Mouse (Mus musculus) midbrain, postnatal 0 days (tissue): ENCODE measurements around the gene Gm11236. TPM values are rescaled to one million over a fixed set of nuclear protein-coding genes. Genes with fewer than 3 reads are reported as not detected.
A peak's percentile ranks its signal among the peaks of the same experiment; 100 is the strongest.
"Not testable (repeated sequence)": the region's sequence is repeated elsewhere in the genome, so short reads cannot be mapped to it uniquely, and the experiment has no call there.

Experiments
- ATAC-seq: fragments of 200-750 bp; cut with Nextera tagmentation; 2 replicates; pipeline ENCODE4 v1.8.0; 2017; ENCODE audit warnings: moderate number of reproducible peaks, mild to moderate bottlenecking, moderate TSS enrichment, moderate library complexity; ENCODE audit not compliant: low FRiP score
- DNase-seq: peaks from one replicate; pipeline ENCODE4 v3.0.0-alpha.2; 2015; ENCODE audit warnings: low spot score
- H3K27ac ChIP-seq: fragments of 300-500 bp; sonication (generic); 2 replicates; pipeline ENCODE4 v1.5.1; 2014; ENCODE audit warnings: low read depth, mild to moderate bottlenecking, low read length, mixed read lengths
- H3K27me3 ChIP-seq: fragments of 300-500 bp; sonication (generic); 2 replicates; pipeline ENCODE4 v1.6.1; 2014; ENCODE audit warnings: low read length, control low read depth, mixed read lengths; ENCODE audit not compliant: insufficient read depth
- H3K36me3 ChIP-seq: fragments of 300-500 bp; sonication (generic); 2 replicates; pipeline ENCODE4 v1.6.1; 2014; ENCODE audit warnings: low read length, control low read depth, mixed read lengths; ENCODE audit not compliant: insufficient read depth
- H3K4me1 ChIP-seq: fragments of 300-500 bp; sonication (generic); 2 replicates; pipeline ENCODE4 v1.6.1; 2014; ENCODE audit warnings: mild to moderate bottlenecking, control low read depth, antibody characterized with exemption, low read length, mixed read lengths; ENCODE audit not compliant: insufficient read depth
- H3K4me2 ChIP-seq: fragments of 300-500 bp; sonication (generic); 2 replicates; pipeline ENCODE4 v1.6.1; 2014; ENCODE audit warnings: low read depth, mild to moderate bottlenecking, low read length, mixed read lengths; ENCODE audit not compliant: poor library complexity, severe bottlenecking
- H3K4me3 ChIP-seq: fragments of 300-500 bp; sonication (generic); 2 replicates; pipeline ENCODE4 v1.5.1; 2014; ENCODE audit warnings: low read depth, mild to moderate bottlenecking, low read length, moderate library complexity
- H3K9ac ChIP-seq: fragments of 300-500 bp; sonication (generic); replicated peaks from 2 replicates; pipeline ENCODE4 v1.6.1; 2014; ENCODE audit warnings: mild to moderate bottlenecking, low read length, moderate library complexity, mixed read lengths; ENCODE audit not compliant: poor library complexity, severe bottlenecking
- H3K9me3 ChIP-seq: fragments of 300-500 bp; sonication (generic); 2 replicates; pipeline ENCODE4 v1.6.1; 2016; ENCODE audit warnings: low read length, control low read depth
- CTCF ChIP-seq: IDR thresholded peaks from 2 replicates; pipeline ENCODE4 v1.5.1; 2016; ENCODE audit warnings: antibody characterized with exemption, mild to moderate bottlenecking
- WGBS: fragments of 180-500 bp; shearing (Covaris S2); extraction: QIAGEN DNeasy Blood & Tissue Kit; methylation state at CpG from one replicate; pipeline ENCODE4 v1.1.7; 2014; 5-methylcytosine and 5-hydroxymethylcytosine counted together
- polyA plus RNA-seq: library from polyadenylated mRNA; unstranded; fragments of >200 nt; fragmentation: Nextera tagmentation; extraction: Ambion mirVana; gene quantifications from 2 replicates; pipeline ENCODE4 v1.2.1, GENCODE M21; 2015
- total RNA-seq: library from RNA; depleted of rRNA; stranded (reverse); fragments of >200 nt; gene quantifications from 2 replicates; pipeline ENCODE4 v1.2.3, GENCODE M21; 2014; rRNA removed

The Gm11236 gene
- total RNA-seq (not detected in 2 replicates), polyA plus RNA-seq (not detected in 2 replicates)

GRCm38 (mm10) chr4:73637821-73638220, at the start of gene Gm11236:
Gm11236 (plus strand) TSS chr4:73638121.
- H3K4me2 ChIP-seq, DNase-seq, H3K9ac ChIP-seq, H3K4me1 ChIP-seq, H3K36me3 ChIP-seq, H3K4me3 ChIP-seq, H3K27ac ChIP-seq, ATAC-seq, H3K9me3 ChIP-seq, H3K27me3 ChIP-seq: not testable (repeated sequence)
- WGBS, result no CpG with 5 or more reads among the region's 4 CpGs

GRCm38 (mm10) chr4:73599248-73599647, 38.7 kb upstream of the Gm11236 start:
- H3K27ac ChIP-seq, result no peak overlapping the region

GRCm38 (mm10) chr4:73607581-73607980, 30.3 kb upstream of the Gm11236 start, which contains the start of gene Gm11238:
Gm11238 (plus strand) TSS chr4:73607881.
- not testable (repeated sequence) for H3K9me3 ChIP-seq, H3K4me3 ChIP-seq, H3K36me3 ChIP-seq, H3K9ac ChIP-seq, ATAC-seq, H3K4me2 ChIP-seq, H3K27ac ChIP-seq, H3K4me1 ChIP-seq, DNase-seq, H3K27me3 ChIP-seq
- WGBS, result no CpG with 5 or more reads among the region's 3 CpGs

More at GRCm38 (mm10) chr4:73599248-73599647, 38.7 kb upstream of the Gm11236 start:
- Histone ChIP-seq H3K36me3 (no peaks in the 10 kb centered on the region), H3K27me3 (no peaks in the 10 kb centered on the region), H3K4me3 (no peak overlapping the region), H3K4me2 (no peak overlapping the region), H3K9me3 (no peaks in the 10 kb centered on the region), H3K4me1 (no peaks in the 10 kb centered on the region), H3K9ac (no peak overlapping the region)
- TF ChIP-seq CTCF, result peak; percentile 91
- ATAC-seq (no peak; the same call in 1 of the 2 replicates), DNase-seq (peak; percentile 95)
- WGBS, result 7% methylated on average over 3 of the region's 3 CpGs

GRCm38 (mm10) chr4:73622684-73623083, 15.2 kb upstream of the Gm11236 start, which contains the start of gene Gm11237:
Gm11237 (plus strand) TSS chr4:73622984.
- not testable (repeated sequence) for H3K27me3 ChIP-seq, H3K27ac ChIP-seq, DNase-seq, H3K4me2 ChIP-seq, ATAC-seq, H3K36me3 ChIP-seq, H3K4me3 ChIP-seq, H3K9ac ChIP-seq, H3K9me3 ChIP-seq, H3K4me1 ChIP-seq
- no CpG with 5 or more reads among the region's 3 CpGs for WGBS

GRCm38 (mm10) chr4:73661864-73662263, 23.9 kb downstream of the Gm11236 start:
- H3K27me3 ChIP-seq, H3K9me3 ChIP-seq, H3K4me2 ChIP-seq, H3K9ac ChIP-seq, ATAC-seq, DNase-seq, H3K4me3 ChIP-seq, H3K27ac ChIP-seq, H3K4me1 ChIP-seq, H3K36me3 ChIP-seq: not testable (repeated sequence)
- 90% methylated on average over 4 of the region's 4 CpGs for WGBS

GRCm38 (mm10) chr4:73668054-73668453, 30.1 kb downstream of the Gm11236 start, which contains the start of gene Gm11239:
Gm11239 (plus strand) TSS chr4:73668354.
- not testable (repeated sequence) for H3K36me3 ChIP-seq, H3K9me3 ChIP-seq, H3K4me3 ChIP-seq, H3K27ac ChIP-seq, H3K9ac ChIP-seq, H3K4me2 ChIP-seq, H3K27me3 ChIP-seq, DNase-seq, H3K4me1 ChIP-seq, ATAC-seq
- no CpG with 5 or more reads among the region's 4 CpGs for WGBS

GRCm38 (mm10) chr4:73683216-73683615, 45.3 kb downstream of the Gm11236 start, which contains the start of gene Gm428:
Gm428 (plus strand) TSS chr4:73683516.
- not testable (repeated sequence) for H3K27me3 ChIP-seq, H3K4me3 ChIP-seq, ATAC-seq, H3K9me3 ChIP-seq, H3K4me2 ChIP-seq, H3K4me1 ChIP-seq, H3K9ac ChIP-seq, H3K27ac ChIP-seq, H3K36me3 ChIP-seq, DNase-seq
- WGBS, result no CpG with 5 or more reads among the region's 4 CpGs
